15 mouse cellular contexts compared by ENCODE assay signal in genomic region chr1:134110979-134111378, GRCm38 (mm10). TPM values are rescaled to one million over a fixed set of nuclear protein-coding genes. Genes with fewer than 3 reads are reported as not detected.
DNase-seq lines count a peak whose midpoint lies in the region; ATAC-seq and TF ChIP-seq lines count a peak whose summit lies in the region.
"Had no signal": no experiment of that assay in that cellular context is flagged by ENCODE, and none has a peak within 500 bp of the region (broad histone marks: within the 10 kb centered on the region; RNA-seq: fewer than 3 reads in every experiment).

Chit1 (plus strand) TSS chr1:134111242.

- H3K27me3 ChIP-seq in spleen, adult 2 months (ENCODE audit: control insufficient read depth, insufficient read depth, low read length) = no peaks in the 10 kb centered on the region
- peaks cover 47% of the 10 kb centered on the region for H3K27me3 ChIP-seq in liver, embryonic 12.5 days (replicated peaks)
- H3K27me3 ChIP-seq in splenic B cell, adult 2 months (ENCODE audit: control insufficient read depth, insufficient read depth, low read length, poor library complexity, severe bottlenecking) = no peaks in the 10 kb centered on the region
- no peaks in the 10 kb centered on the region; the same call in 1 of the 2 replicates for H3K27me3 ChIP-seq in heart, embryonic 11.5 days (ENCODE audit: control insufficient read depth, insufficient read depth, low read length)
- H3K27me3 ChIP-seq: Patski had no signal

- no peak within 1 kb of the TSS for H3K4me3 ChIP-seq in spleen, adult 2 months (ENCODE audit: extremely low read depth, insufficient read depth, insufficient read length)
- H3K4me3 ChIP-seq in liver, embryonic 12.5 days = peak within 1 kb of the TSS; percentile 14; the same call in 1 of the 2 replicates
- H3K4me3 ChIP-seq in heart, embryonic 11.5 days (ENCODE audit: low read depth, low read length) = no peak within 1 kb of the TSS
- H3K4me3 ChIP-seq: limb, embryonic 12.5 days; midbrain, embryonic 10.5 days had no signal

- no peaks in the 10 kb centered on the region for H3K36me3 ChIP-seq in spleen, adult 2 months (ENCODE audit: control insufficient read depth, insufficient read depth, low read length)
- no peaks in the 10 kb centered on the region for H3K36me3 ChIP-seq in liver, embryonic 12.5 days
- H3K36me3 ChIP-seq in splenic B cell, adult 2 months (ENCODE audit: control insufficient read depth, insufficient read depth, low read length, poor library complexity, severe bottlenecking) = no peaks in the 10 kb centered on the region
- H3K36me3 ChIP-seq in heart, embryonic 11.5 days (ENCODE audit: control insufficient read depth, insufficient read depth, low read length) = no peaks in the 10 kb centered on the region
- H3K36me3 ChIP-seq: limb, embryonic 12.5 days; midbrain, embryonic 10.5 days had no signal

- no peaks in the 10 kb centered on the region for H3K9me3 ChIP-seq in liver, embryonic 12.5 days (replicated peaks)
- H3K9me3 ChIP-seq in heart, embryonic 11.5 days (replicated peaks; ENCODE audit: control insufficient read depth, low read length) = no peaks in the 10 kb centered on the region
- H3K9me3 ChIP-seq: limb, embryonic 12.5 days; midbrain, embryonic 10.5 days had no signal

- H3K27ac ChIP-seq in spleen, adult 2 months (ENCODE audit: insufficient read depth, low read length) = no peak within 1 kb of the TSS
- H3K27ac ChIP-seq in liver, embryonic 12.5 days = peak within 1 kb of the TSS; percentile 90
- H3K27ac ChIP-seq in heart, embryonic 11.5 days (ENCODE audit: low read depth, low read length) = no peak within 1 kb of the TSS
- H3K27ac ChIP-seq: limb, embryonic 12.5 days; midbrain, embryonic 10.5 days had no signal

- peak within 1 kb of the TSS; percentile 60 for H3K4me2 ChIP-seq in liver, embryonic 12.5 days
- H3K4me2 ChIP-seq in heart, embryonic 11.5 days = no peak within 1 kb of the TSS
- H3K4me2 ChIP-seq: limb, embryonic 12.5 days had no signal

- H3K4me1 ChIP-seq in spleen, adult 2 months (ENCODE audit: control insufficient read depth, insufficient read depth, insufficient read length) = no peaks in the 10 kb centered on the region
- H3K4me1 ChIP-seq in liver, embryonic 12.5 days = peaks cover 22% of the 10 kb centered on the region
- no peaks in the 10 kb centered on the region for H3K4me1 ChIP-seq in heart, embryonic 11.5 days (ENCODE audit: control insufficient read depth, insufficient read depth, low read length)

- H3K9ac ChIP-seq in liver, embryonic 12.5 days = peak within 1 kb of the TSS; percentile 54
- no peak within 1 kb of the TSS for H3K9ac ChIP-seq in heart, embryonic 11.5 days (ENCODE audit: low read depth, low read length)
- H3K9ac ChIP-seq: limb, embryonic 12.5 days had no signal

- peak; percentile 75 for ATAC-seq in liver, embryonic 12.5 days
- no peak for ATAC-seq in heart, embryonic 11.5 days (replicated peaks; ENCODE audit: insufficient number of reproducible peaks, low FRiP score, low TSS enrichment)
- ATAC-seq: Patski had no signal

- peak; percentile 10; the same call in 1 of the 2 replicates for TF ChIP-seq CTCF in spleen, adult 2 months (IDR thresholded peaks at IDR 0.05; ENCODE audit: extremely low read depth, insufficient read depth, insufficient read length, insufficient replicate concordance)

- 74% methylated on average over 4 of the region's 4 CpGs for WGBS in spleen, adult 2 months
- WGBS in liver, embryonic 12.5 days (ENCODE audit: insufficient replicate concordance) = 41% methylated on average over 4 of the region's 4 CpGs
- 64% methylated on average over 4 of the region's 4 CpGs for WGBS in heart, embryonic 11.5 days (ENCODE audit: insufficient replicate concordance)

- TF ChIP-seq POLR2A in spleen, adult 2 months (IDR thresholded peaks at IDR 0.05; ENCODE audit: low read depth, low read length) = no peak

- no peak for DNase-seq in spleen, adult 2 months (ENCODE audit: low read depth in 1 of 2, low spot score in 2 of 2)
- DNase-seq in spleen, adult 18-20 months = no peak
- peak; percentile 79 for DNase-seq in ZHBTc4 (ENCODE audit: low read depth, low spot score)
- peak; percentile 59 for DNase-seq in splenic B cell, adult 2 months (ENCODE audit: low read depth, low spot score)
- no peak for DNase-seq in embryo, embryonic 10 days (ENCODE audit: low spot score)
- no peak for DNase-seq in gastrocnemius, postnatal 36 days
- DNase-seq: cerebellum, postnatal 14 days; heart, postnatal 36 days; layer of hippocampus, postnatal 36 days; right cerebral cortex, postnatal 4 days had no signal

- intact Hi-C loops in gastrocnemius, postnatal 36 days (cut with DNase I) = no loop called here

RNA-seq across cellular contexts. Expression of gene Chit1, which starts in this region (rescaled TPM):
- polyA plus RNA-seq in spleen, adult 2 months (2012; rRNA removed) = 0.20 TPM in 1 of 2 replicates, not detected in the other
- polyA plus RNA-seq in liver, embryonic 12.5 days (2016; fragmentation: Nextera tagmentation; extraction: Ambion mirVana) = 0.07 and 0.12 TPM in 2 replicates
- polyA plus RNA-seq in heart, embryonic 11.5 days (2014; fragmentation: Nextera tagmentation; extraction: Ambion mirVana) = 1.7 and 1.9 TPM in 2 replicates
- total RNA-seq in gastrocnemius, postnatal 36 days (2021) = not detected
- total RNA-seq: heart, postnatal 36 days; layer of hippocampus, postnatal 36 days had no signal
- polyA plus RNA-seq: limb, embryonic 12.5 days; midbrain, embryonic 10.5 days; Patski had no signal

Comparison
In these comparisons a context has a peak if more than half of its experiments do, and no peak if none do; other contexts are left out.
1. Peak in ATAC-seq, H3K4me3 ChIP-seq, H3K27ac ChIP-seq, H3K9ac ChIP-seq and H3K4me2 ChIP-seq in liver, embryonic 12.5 days; RNA of the gene not detected or under 1 TPM.
2. DNase-seq: peak in ZHBTc4 (single experiment) and splenic B cell, adult 2 months (single experiment); none in spleen, adult 2 months (0 of 2), spleen, adult 18-20 months (0 of 2), embryo, embryonic 10 days (single experiment) and gastrocnemius, postnatal 36 days (0 of 2).